ENCODE assay signal across 8 mouse cellular contexts in genomic region chr5:24029946-24030578, GRCm38 (mm10). TPM values are rescaled to one million over a fixed set of nuclear protein-coding genes. Genes with fewer than 3 reads are reported as not detected.
DNase-seq lines count a peak whose midpoint lies in the region; ATAC-seq and TF ChIP-seq lines count a peak whose summit lies in the region.

No protein-coding gene starts in this region.

- H3K79me2 ChIP-seq in myocyte (ENCODE audit: control insufficient read depth, insufficient read depth), result peaks cover 26% of the 10 kb centered on the region

- H3K9ac ChIP-seq in forebrain, embryonic 15.5 days (replicated peaks), result peak overlapping the region; percentile 91
- H3K9ac ChIP-seq in limb, embryonic 13.5 days, result peak overlapping the region; percentile 92

- H3K4me1 ChIP-seq in thymus, adult 2 months (replicated peaks; ENCODE audit: control insufficient read depth, insufficient read depth, low read length), result peaks cover 2% of the 10 kb centered on the region; the same call in 1 of the 2 replicates
- H3K4me1 ChIP-seq in forebrain, embryonic 15.5 days, result peaks cover 23% of the 10 kb centered on the region
- peaks cover 8% of the 10 kb centered on the region for H3K4me1 ChIP-seq in limb, embryonic 13.5 days

- no peak overlapping the region for H3K27ac ChIP-seq in thymus, adult 2 months (ENCODE audit: control insufficient read depth, insufficient read depth, low read length)
- peak overlapping the region; percentile 77 for H3K27ac ChIP-seq in forebrain, embryonic 15.5 days (replicated peaks)
- peak overlapping the region; percentile 81 for H3K27ac ChIP-seq in limb, embryonic 13.5 days

- no peaks in the 10 kb centered on the region for H3K27me3 ChIP-seq in thymus, adult 2 months (ENCODE audit: control insufficient read depth, insufficient read depth, low read length)
- H3K27me3 ChIP-seq in forebrain, embryonic 15.5 days, result no peaks in the 10 kb centered on the region
- H3K27me3 ChIP-seq in limb, embryonic 13.5 days, result no peaks in the 10 kb centered on the region
- H3K27me3 ChIP-seq in myocyte (ENCODE audit: control insufficient read depth, insufficient read depth, insufficient read length), result no peaks in the 10 kb centered on the region

- DNase-seq in embryo, embryonic 10 days (ENCODE audit: low spot score), result peak; percentile 61
- DNase-seq in embryo, embryonic 9.5 days (ENCODE audit: extremely low spot score), result no peak
- no peak for DNase-seq in thymus, adult 2 months
- DNase-seq in thymus, postnatal 10 days (ENCODE audit: low spot score in 2 of 2), result no peak
- DNase-seq in frontal cortex, postnatal 36 days (ENCODE audit: low spot score in 2 of 2), result no peak

- H3K36me3 ChIP-seq in thymus, adult 2 months (ENCODE audit: control insufficient read depth, insufficient read depth, low read length), result no peaks in the 10 kb centered on the region
- H3K36me3 ChIP-seq in forebrain, embryonic 15.5 days, result no peaks in the 10 kb centered on the region
- H3K36me3 ChIP-seq in limb, embryonic 13.5 days, result no peaks in the 10 kb centered on the region
- no peaks in the 10 kb centered on the region for H3K36me3 ChIP-seq in myocyte (ENCODE audit: control insufficient read depth, insufficient read depth)

- peak overlapping the region; percentile 78 for H3K4me3 ChIP-seq in thymus, adult 2 months (ENCODE audit: control insufficient read depth, insufficient read depth, low read length)
- peak overlapping the region; percentile 93 for H3K4me3 ChIP-seq in forebrain, embryonic 15.5 days
- H3K4me3 ChIP-seq in limb, embryonic 13.5 days, result peak overlapping the region; percentile 89
- peak overlapping the region; percentile 54 for H3K4me3 ChIP-seq in myocyte

- peak overlapping the region; percentile 66 for H3ac ChIP-seq in myocyte (ENCODE audit: control insufficient read depth, insufficient read length)

- TF ChIP-seq POLR2A in thymus, adult 2 months (IDR thresholded peaks at IDR 0.05; ENCODE audit: control insufficient read depth, extremely low read depth, insufficient read depth, low read length, poor library complexity), result no peak
- TF ChIP-seq POLR2A in myocyte (IDR thresholded peaks at IDR 0.05; ENCODE audit: insufficient read length, low read depth), result no peak

- TF ChIP-seq CTCF in thymus, adult 2 months (IDR thresholded peaks at IDR 0.05; ENCODE audit: borderline replicate concordance, control insufficient read depth, extremely low read depth, insufficient read depth, low read length, poor library complexity), result no peak

- peak overlapping the region; percentile 77 for H3K4me2 ChIP-seq in forebrain, embryonic 15.5 days (replicated peaks)
- H3K4me2 ChIP-seq in limb, embryonic 13.5 days (replicated peaks), result peak overlapping the region; percentile 83
- peak overlapping the region; percentile 92 for H3K4me2 ChIP-seq in myocyte (ENCODE audit: low read depth)

- H3K9me3 ChIP-seq in forebrain, embryonic 15.5 days, result no peaks in the 10 kb centered on the region
- no peaks in the 10 kb centered on the region for H3K9me3 ChIP-seq in limb, embryonic 13.5 days

- ATAC-seq in forebrain, embryonic 15.5 days (replicated peaks), result peak; percentile 68
- ATAC-seq in limb, embryonic 13.5 days (ENCODE audit: low FRiP score, low read depth), result peak; percentile 75

- WGBS in thymus, adult 2 months, result under 1% methylated on average over 73 of the region's 73 CpGs
- WGBS in forebrain, embryonic 15.5 days, result under 1% methylated on average over 69 of the region's 73 CpGs
- WGBS in limb, embryonic 13.5 days, result under 1% methylated on average over 67 of the region's 73 CpGs

TF ChIP-seq in myocyte, 11 proteins besides CTCF, POLR2A, EP300 and RAD21:
- TF ChIP-seq REST (IDR thresholded peaks at IDR 0.05; ENCODE audit: insufficient read depth, insufficient read length), result no peak
- TF ChIP-seq TCF12 (IDR thresholded peaks at IDR 0.05; ENCODE audit: insufficient read depth, poor library complexity, severe bottlenecking), result no peak
- TF ChIP-seq SRF (IDR thresholded peaks at IDR 0.05; ENCODE audit: control insufficient read depth, insufficient read length, low read depth), result no peak
- no peak for TF ChIP-seq E2F4 (IDR thresholded peaks at IDR 0.05; ENCODE audit: insufficient read depth)
- no peak for TF ChIP-seq MAX (IDR thresholded peaks at IDR 0.05; ENCODE audit: low read depth)
- no peak for TF ChIP-seq MYOG (IDR thresholded peaks at IDR 0.05; ENCODE audit: control insufficient read depth in 1 of 3, insufficient read depth in 1 of 3, insufficient read length in 2 of 3, low read depth in 2 of 3)
- TF ChIP-seq POLR2AphosphoS2 (IDR thresholded peaks at IDR 0.05; ENCODE audit: insufficient read length, low read depth), result no peak

RNA-seq across cellular contexts. Expression of gene Fam126a, which starts 0.4 kb away (rescaled TPM):
- polyA plus RNA-seq in thymus, adult 2 months (2012; rRNA removed), result 4.8 and 5.3 TPM in 2 replicates
- polyA plus RNA-seq in forebrain, embryonic 15.5 days (2015; fragmentation: Nextera tagmentation; extraction: Ambion mirVana), result 52.0 and 52.3 TPM in 2 replicates
- 27.7 and 33.8 TPM in 2 replicates for polyA plus RNA-seq in limb, embryonic 13.5 days (2015; fragmentation: Nextera tagmentation; extraction: Ambion mirVana)
- polyA plus RNA-seq in myocyte (2012; fragmentation: generic; extraction: Trizol), result 7.8 TPM
